Mouse (Mus musculus) MEL (cell line): Measurements from ENCODE around the gene Gm11554. TPM values are rescaled to one million over a fixed set of nuclear protein-coding genes. Genes with fewer than 3 reads are reported as not detected.

Experiments used
- DNase-seq: peaks from one replicate; pipeline ENCODE4 v3.0.0; 2011; ENCODE audit warnings: low read depth, low spot score
- H3K27ac ChIP-seq: 2 replicates; pipeline ENCODE4 v1.5.1; 2012; ENCODE audit warnings: low read depth, mild to moderate bottlenecking, control low read depth, low read length, moderate library complexity; ENCODE audit not compliant: control insufficient read depth
- H3K27me3 ChIP-seq, 2 experiments: fragments of 150-350 bp in 1 of 2; sonication (generic) in 1 of 2; 2 replicates each; pipeline ENCODE4 v1.6.1; 2012; ENCODE audit warnings: low read length in 2 of 2, mild to moderate bottlenecking in 2 of 2, improper control_type of control experiment in 1 of 2, moderate library complexity in 1 of 2; ENCODE audit not compliant: insufficient read depth in 2 of 2, control insufficient read depth in 1 of 2
- H3K36me3 ChIP-seq, 2 experiments: 2 replicates each; pipeline ENCODE4 v1.6.1; 2012 to 2014; ENCODE audit warnings: low read length in 2 of 2, improper control_type of control experiment in 1 of 2, inconsistent platforms in 1 of 2, mild to moderate bottlenecking in 1 of 2; ENCODE audit not compliant: insufficient read depth in 2 of 2, control insufficient read depth in 1 of 2
- H3K4me1 ChIP-seq, 2 experiments: fragments of 150-350 bp in 1 of 2; sonication (generic) in 1 of 2; 2 replicates each; pipeline ENCODE4 v1.6.1; 2012; ENCODE audit warnings: low read length in 2 of 2, improper control_type of control experiment in 1 of 2, mild to moderate bottlenecking in 1 of 2; ENCODE audit not compliant: insufficient read depth in 2 of 2, control insufficient read depth in 1 of 2
- H3K4me3 ChIP-seq, 2 experiments: fragments of 150-350 bp in 1 of 2; sonication (generic) in 1 of 2; 2 replicates each; pipeline ENCODE4 v1.5.1; 2012; ENCODE audit warnings: low read depth in 2 of 2, low read length in 2 of 2, mild to moderate bottlenecking in 2 of 2, moderate library complexity in 2 of 2, control low read depth in 1 of 2, improper control_type of control experiment in 1 of 2; ENCODE audit not compliant: control insufficient read depth in 1 of 2, insufficient read depth in 1 of 2
- H3K79me2 ChIP-seq: 2 replicates; pipeline ENCODE4 v1.6.1; 2012; ENCODE audit warnings: mild to moderate bottlenecking, low read length, moderate library complexity; ENCODE audit not compliant: control insufficient read depth, poor library complexity, insufficient read depth
- H3K9ac ChIP-seq: 2 replicates; pipeline ENCODE4 v1.6.1; 2012; ENCODE audit warnings: low read depth, mild to moderate bottlenecking, control low read depth, low read length, moderate library complexity; ENCODE audit not compliant: control insufficient read depth, poor library complexity, severe bottlenecking
- H3K9me3 ChIP-seq: fragments of 150-350 bp; sonication (generic); replicated peaks from 2 replicates; pipeline ENCODE4 v1.6.1; 2012; ENCODE audit warnings: mild to moderate bottlenecking, low read length, improper control_type of control experiment, moderate library complexity; ENCODE audit not compliant: insufficient read depth
- CHD1 ChIP-seq: IDR thresholded peaks from 2 replicates; pipeline ENCODE4 v1.6.1; 2012; ENCODE audit warnings: low read depth, mild to moderate bottlenecking, inconsistent platforms, low read length, improper control_type of control experiment
- POLR2A ChIP-seq, 2 experiments: IDR thresholded peaks; 2 replicates each; pipeline ENCODE4 v1.6.1; 2011 to 2012; ENCODE audit warnings: low read length in 2 of 2, mild to moderate bottlenecking in 2 of 2, control low read depth in 1 of 2, improper control_type of control experiment in 1 of 2, low read depth in 1 of 2, moderate library complexity in 1 of 2; ENCODE audit not compliant: control insufficient read depth in 1 of 2, insufficient read depth in 1 of 2, poor library complexity in 1 of 2
- POLR2AphosphoS2 ChIP-seq: IDR thresholded peaks from 2 replicates; pipeline ENCODE4 v1.6.1; 2011; ENCODE audit warnings: low read length, improper control_type of control experiment
- RCOR1 ChIP-seq: IDR thresholded peaks from 2 replicates; pipeline ENCODE4 v1.6.1; 2012; ENCODE audit warnings: low read depth, mild to moderate bottlenecking, inconsistent platforms, low read length, improper control_type of control experiment
- polyA plus RNA-seq, 2 experiments: library from polyadenylated mRNA; stranded (reverse) in 1 of 2; unstranded in 1 of 2; fragments of >175 nt in 1 of 2; fragments of >200 nt in 1 of 2; gene quantifications; 2 replicates each; pipeline versions ENCODE4 v1.2.1 to v1.2.4; 2012; ENCODE audit warnings: low replicate concordance in 2 of 2, low read depth in 1 of 2; ENCODE audit not compliant: insufficient read length in 2 of 2, insufficient read depth in 1 of 2, missing spikeins in 1 of 2
- total RNA-seq: library from RNA; depleted of rRNA; stranded (reverse); fragments of 300-350 nt; gene quantifications from 2 replicates; pipeline ENCODE4 v1.2.3, GENCODE M21; 2012; rRNA removed

Gm11554 gene
- total and polyA plus RNA-seq, 3 experiments, result not detected

GRCm38 (mm10) chr11:99768410-99768809 is 35.8 kb downstream of the Gm11554 start:
- no peaks in the 10 kb centered on the region for H3K27me3 ChIP-seq
- DNase-seq, result no peak
- no peak for TF ChIP-seq CHD1
- no peak for TF ChIP-seq RCOR1
- TF ChIP-seq POLR2A (IDR thresholded peaks at IDR 0.05; ENCODE audit: control insufficient read depth in 1 of 2, insufficient read depth in 1 of 2, low read depth in 1 of 2, low read length in 2 of 2, poor library complexity in 1 of 2), result no peak
- no peak overlapping the region for H3K9ac ChIP-seq
- H3K4me1 ChIP-seq, result no peaks in the 10 kb centered on the region
- H3K4me3 ChIP-seq, result no peak overlapping the region
- no peak overlapping the region for H3K27ac ChIP-seq
- no peaks in the 10 kb centered on the region for H3K36me3 ChIP-seq
- H3K9me3 ChIP-seq, result no peaks in the 10 kb centered on the region
- H3K79me2 ChIP-seq, result no peaks in the 10 kb centered on the region

DNA sequence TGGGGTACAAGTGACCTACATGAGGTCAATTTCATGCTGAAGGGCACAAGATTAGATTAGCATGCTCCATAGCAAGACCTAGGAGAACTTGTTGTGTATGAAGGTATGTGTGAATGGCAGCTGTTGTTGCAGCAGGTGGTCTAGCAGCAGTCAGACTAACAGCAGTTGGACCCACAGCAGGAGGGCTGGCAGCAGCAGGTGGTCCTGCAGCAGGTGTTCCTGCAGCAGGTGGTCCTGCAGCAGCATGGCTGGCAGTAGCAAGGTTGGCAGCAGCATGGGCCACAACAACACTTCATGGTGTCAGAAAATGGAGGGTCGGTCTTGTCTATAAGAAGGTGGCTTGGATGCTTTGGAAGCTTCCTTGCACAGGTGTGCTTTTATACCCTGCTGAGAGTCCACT is 45.4 kb downstream of the Gm11554 start:
- Histone ChIP-seq H3K4me3 (no peak overlapping the region), H3K9me3 (no peaks in the 10 kb centered on the region), H3K4me1 (no peaks in the 10 kb centered on the region), H3K27ac (no peak overlapping the region), H3K36me3 (no peaks in the 10 kb centered on the region), H3K27me3 (no peaks in the 10 kb centered on the region; a peak in 1 of 4 replicates), H3K79me2 (no peaks in the 10 kb centered on the region), H3K9ac (no peak overlapping the region)
- no peak for TF ChIP-seq POLR2AphosphoS2
- DNase-seq, result no peak

Other genes with a start within 250 kb of the Gm11554 start
Only the 30 nearest of the 43 such genes appear.
- gene Krtap2-4, start 189.6 kb downstream of the Gm11554 start, total RNA-seq, result not detected in 2 replicates
- not detected for gene Krtap2-4, start 189.6 kb downstream of the Gm11554 start, polyA plus RNA-seq
- gene Gm11562, start 184.0 kb downstream of the Gm11554 start, total RNA-seq, result not detected in 2 replicates
- gene Gm11562, start 184.0 kb downstream of the Gm11554 start, polyA plus RNA-seq, result not detected
- not detected in 2 replicates for gene Krtap4-1, start 176.2 kb downstream of the Gm11554 start, total RNA-seq
- not detected for gene Krtap4-1, start 176.2 kb downstream of the Gm11554 start, polyA plus RNA-seq
- not detected in 2 replicates for gene Krtap4-2, start 169.4 kb downstream of the Gm11554 start, total RNA-seq
- not detected for gene Krtap4-2, start 169.4 kb downstream of the Gm11554 start, polyA plus RNA-seq
- gene Krtap4-7, start 160.4 kb downstream of the Gm11554 start, total RNA-seq, result not detected in 2 replicates
- not detected for gene Krtap4-7, start 160.4 kb downstream of the Gm11554 start, polyA plus RNA-seq
- not detected in 2 replicates for gene Gm11555, start 154.2 kb downstream of the Gm11554 start, total RNA-seq
- gene Gm11555, start 154.2 kb downstream of the Gm11554 start, polyA plus RNA-seq, result not detected
- not detected in 2 replicates for gene Gm11563, start 145.5 kb downstream of the Gm11554 start, total RNA-seq
- not detected for gene Gm11563, start 145.5 kb downstream of the Gm11554 start, polyA plus RNA-seq
- gene Krtap4-6, start 138.5 kb downstream of the Gm11554 start, total RNA-seq, result not detected in 2 replicates
- gene Krtap4-6, start 138.5 kb downstream of the Gm11554 start, polyA plus RNA-seq, result not detected
- not detected in 2 replicates for gene Gm14190, start 113.7 kb downstream of the Gm11554 start, total RNA-seq
- not detected for gene Gm14190, start 113.7 kb downstream of the Gm11554 start, polyA plus RNA-seq
- not detected in 2 replicates for gene Gm14180, start 70.2 kb downstream of the Gm11554 start, total RNA-seq
- not detected for gene Gm14180, start 70.2 kb downstream of the Gm11554 start, polyA plus RNA-seq
- not detected in 2 replicates for gene Gm11595, start 31.5 kb downstream of the Gm11554 start, total RNA-seq
- not detected for gene Gm11595, start 31.5 kb downstream of the Gm11554 start, polyA plus RNA-seq
- gene Krtap4-8, start 23.7 kb downstream of the Gm11554 start, total RNA-seq, result not detected in 2 replicates
- gene Krtap4-8, start 23.7 kb downstream of the Gm11554 start, polyA plus RNA-seq, result not detected
- not detected in 2 replicates for gene Krtap4-9, start 19.2 kb downstream of the Gm11554 start, total RNA-seq
- not detected for gene Krtap4-9, start 19.2 kb downstream of the Gm11554 start, polyA plus RNA-seq
- not detected in 2 replicates for gene Gm11596, start 11.0 kb downstream of the Gm11554 start, total RNA-seq
- gene Gm11596, start 11.0 kb downstream of the Gm11554 start, polyA plus RNA-seq, result not detected
- gene Gm11569, start 5.5 kb downstream of the Gm11554 start, total RNA-seq, result not detected in 2 replicates
- gene Gm11569, start 5.5 kb downstream of the Gm11554 start, polyA plus RNA-seq, result not detected
- not detected in 2 replicates for gene Krtap4-13, start 5.4 kb upstream of the Gm11554 start, total RNA-seq
- gene Krtap4-13, start 5.4 kb upstream of the Gm11554 start, polyA plus RNA-seq, result not detected
- gene Gm11564, start 11.2 kb upstream of the Gm11554 start, total RNA-seq, result not detected in 2 replicates
- gene Gm11564, start 11.2 kb upstream of the Gm11554 start, polyA plus RNA-seq, result not detected
- gene 2300003K06Rik, start 33.6 kb upstream of the Gm11554 start, total RNA-seq, result not detected in 2 replicates
- not detected for gene 2300003K06Rik, start 33.6 kb upstream of the Gm11554 start, polyA plus RNA-seq
- not detected in 2 replicates for gene Krtap4-16, start 47.2 kb upstream of the Gm11554 start, total RNA-seq
- gene Krtap4-16, start 47.2 kb upstream of the Gm11554 start, polyA plus RNA-seq, result not detected
- not detected in 2 replicates for gene Gm11568, start 53.5 kb upstream of the Gm11554 start, total RNA-seq
- gene Gm11568, start 53.5 kb upstream of the Gm11554 start, polyA plus RNA-seq, result not detected
- gene Gm11559, start 60.0 kb upstream of the Gm11554 start, total RNA-seq, result not detected in 2 replicates
- gene Gm11559, start 60.0 kb upstream of the Gm11554 start, polyA plus RNA-seq, result not detected
- gene Krtap9-1, start 68.9 kb upstream of the Gm11554 start, total RNA-seq, result not detected in 2 replicates
- gene Krtap9-1, start 68.9 kb upstream of the Gm11554 start, polyA plus RNA-seq, result not detected
- not detected in 2 replicates for gene Gm11567, start 74.7 kb upstream of the Gm11554 start, total RNA-seq
- not detected for gene Gm11567, start 74.7 kb upstream of the Gm11554 start, polyA plus RNA-seq
- not detected in 2 replicates for gene Krtap31-1, start 103.5 kb upstream of the Gm11554 start, total RNA-seq
- not detected for gene Krtap31-1, start 103.5 kb upstream of the Gm11554 start, polyA plus RNA-seq
- not detected in 2 replicates for gene Gm11565, start 110.3 kb upstream of the Gm11554 start, total RNA-seq
- not detected for gene Gm11565, start 110.3 kb upstream of the Gm11554 start, polyA plus RNA-seq
- gene Krtap31-2, start 131.8 kb upstream of the Gm11554 start, total RNA-seq, result not detected in 2 replicates
- not detected for gene Krtap31-2, start 131.8 kb upstream of the Gm11554 start, polyA plus RNA-seq
- gene Krtap9-5, start 144.0 kb upstream of the Gm11554 start, total RNA-seq, result not detected in 2 replicates
- not detected for gene Krtap9-5, start 144.0 kb upstream of the Gm11554 start, polyA plus RNA-seq
- gene Krtap29-1, start 174.6 kb upstream of the Gm11554 start, total RNA-seq, result not detected in 2 replicates
- gene Krtap29-1, start 174.6 kb upstream of the Gm11554 start, polyA plus RNA-seq, result not detected
- gene Krtap16-1, start 182.2 kb upstream of the Gm11554 start, total RNA-seq, result 0.08 TPM in 1 of 2 replicates, not detected in the other
- gene Krtap16-1, start 182.2 kb upstream of the Gm11554 start, polyA plus RNA-seq, result not detected
- gene Krtap17-1, start 189.5 kb upstream of the Gm11554 start, total RNA-seq, result not detected in 2 replicates
- gene Krtap17-1, start 189.5 kb upstream of the Gm11554 start, polyA plus RNA-seq, result not detected